Mouse (Mus musculus) left cerebral cortex, adult 9 months (tissue): ENCODE measurements around the gene Chchd3.
A peak's percentile ranks its signal among the peaks of the same experiment; 100 is the strongest.

Experiments used
- DNase-seq, 2 experiments: peaks; one replicate each; pipeline ENCODE4 v3.0.0; 2022; ENCODE audit warnings: low spot score in 2 of 2

The Chchd3 gene

GRCm38 (mm10) chr6:33002988-33003387 is 57.1 kb downstream of the Chchd3 start:
- no peak for DNase-seq

GRCm38 (mm10) chr6:33001271-33001670 is 58.8 kb downstream of the Chchd3 start:
- no peak for DNase-seq

DNA sequence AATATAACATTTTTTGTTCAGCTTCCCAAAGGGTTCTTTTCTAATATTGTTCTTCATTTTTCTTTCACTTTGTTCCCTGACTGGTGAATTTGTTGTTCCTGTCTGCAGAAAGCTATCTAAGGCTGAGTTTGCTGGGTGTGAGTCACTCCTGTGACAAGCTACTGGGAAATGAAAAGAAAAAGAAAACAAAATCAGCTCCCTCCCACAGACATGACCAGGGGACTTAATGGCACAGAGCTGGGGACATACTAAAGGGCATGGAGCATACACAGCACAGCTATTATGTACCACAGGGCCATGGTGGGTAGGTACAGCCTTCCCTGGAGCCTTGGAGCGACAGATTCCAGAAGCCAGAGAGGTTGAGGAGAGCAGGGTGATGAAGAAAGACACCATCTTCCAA is 63.5 kb downstream of the Chchd3 start:
- no peak for DNase-seq

GRCm38 (mm10) chr6:32993847-32994246 is 66.2 kb downstream of the Chchd3 start:
- DNase-seq = no peak

GRCm38 (mm10) chr6:32990061-32990633 is 69.9 kb downstream of the Chchd3 start:
- no peak for DNase-seq

DNA sequence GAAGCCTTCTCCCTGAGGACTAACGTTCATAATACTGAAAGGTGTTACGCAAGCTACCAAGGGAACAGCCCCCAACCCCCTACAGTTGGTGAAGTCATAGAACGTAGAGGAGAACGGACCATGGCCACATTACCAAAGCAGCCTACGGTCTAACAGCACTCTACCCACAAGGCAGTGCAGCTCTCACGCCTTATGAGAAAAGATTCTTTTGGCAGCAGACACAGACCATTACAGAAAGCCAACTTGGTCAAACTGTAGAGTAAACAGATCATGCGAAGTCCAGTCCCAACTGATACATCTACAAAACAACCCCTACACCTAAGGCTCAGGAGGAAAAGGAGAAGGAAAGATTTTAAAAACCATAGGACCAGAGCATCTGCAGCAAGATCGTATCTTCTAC is 71.5 kb downstream of the Chchd3 start:
- DNase-seq = no peak

DNA sequence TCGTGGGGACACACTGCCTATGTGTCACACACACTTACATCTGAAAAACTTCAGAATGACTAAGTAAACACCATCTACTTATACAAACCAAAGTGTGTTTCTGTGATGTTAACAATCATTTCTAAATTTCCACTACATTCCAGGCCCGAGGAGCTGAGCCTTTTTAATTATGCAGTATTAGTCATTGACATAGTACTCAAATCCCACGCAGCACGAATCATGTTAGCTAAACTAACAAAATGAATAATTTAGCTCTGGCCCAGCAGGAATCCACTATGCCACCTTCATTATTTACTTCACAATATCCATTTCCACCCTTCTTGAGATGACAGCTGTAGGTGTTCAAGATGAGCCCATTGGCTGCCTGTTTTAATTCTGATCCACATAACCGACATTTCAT is 76.2 kb downstream of the Chchd3 start:
- DNase-seq = peak in 1 of 2 experiments; percentile 18

GRCm38 (mm10) chr6:32981253-32981652 is 78.8 kb downstream of the Chchd3 start:
- DNase-seq = no peak

- no peak for DNase-seq
Observed at GRCm38 (mm10) chr6:32978811-32979210, 81.2 kb downstream of the Chchd3 start.

GRCm38 (mm10) chr6:32971926-32972325 is 88.1 kb downstream of the Chchd3 start:
- DNase-seq = no peak

GRCm38 (mm10) chr6:32968971-32969370 is 91.1 kb downstream of the Chchd3 start:
- no peak for DNase-seq

- DNase-seq = no peak
Observed at GRCm38 (mm10) chr6:32962048-32962447, 98.0 kb downstream of the Chchd3 start.

GRCm38 (mm10) chr6:32961477-32961876 is 98.6 kb downstream of the Chchd3 start:
- no peak for DNase-seq

GRCm38 (mm10) chr6:32959816-32960550 is 100.1 kb downstream of the Chchd3 start:
- DNase-seq = no peak

GRCm38 (mm10) chr6:32955481-32955880 is 104.6 kb downstream of the Chchd3 start:
- DNase-seq = no peak

GRCm38 (mm10) chr6:32950973-32951372 is 109.1 kb downstream of the Chchd3 start:
- no peak for DNase-seq

DNA sequence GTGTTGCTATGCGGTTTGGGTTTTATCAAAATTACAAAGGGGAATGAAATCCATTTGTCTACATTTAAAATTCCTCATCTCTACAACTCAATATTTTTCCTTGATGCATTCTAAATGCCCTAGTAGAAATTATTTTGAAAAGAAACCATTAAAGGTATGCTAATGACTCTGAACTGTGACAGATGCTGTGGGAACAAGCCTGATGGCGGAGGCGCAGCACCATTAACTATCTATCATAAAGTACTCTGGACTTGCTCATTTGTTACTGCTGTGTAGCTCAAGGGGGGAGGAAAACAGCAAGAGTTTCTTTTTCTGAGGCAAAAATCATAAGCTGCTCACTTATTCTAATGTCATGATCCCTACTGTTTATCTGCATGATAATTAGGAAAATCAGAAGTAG is 110.4 kb downstream of the Chchd3 start:
- DNase-seq = no peak

DNA sequence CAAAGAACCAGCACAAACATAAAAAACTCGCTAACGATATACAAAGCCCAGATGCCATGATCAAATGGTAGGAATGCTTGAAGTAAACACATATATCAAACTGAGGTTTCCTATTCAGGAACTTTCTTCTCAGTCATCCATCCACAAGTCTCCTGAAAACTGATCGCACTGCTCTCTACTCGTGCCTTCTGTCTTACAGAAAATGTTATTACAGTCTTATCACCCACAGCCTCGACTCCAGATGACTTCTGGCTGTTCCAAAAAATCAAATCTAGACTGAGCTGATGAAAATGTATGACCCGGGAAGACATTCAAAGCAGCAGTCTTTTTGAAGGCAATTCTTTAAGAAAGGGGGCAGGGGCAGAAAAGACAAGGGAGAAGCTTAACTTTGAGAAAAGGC is 112.8 kb downstream of the Chchd3 start:
- DNase-seq = no peak

DNA sequence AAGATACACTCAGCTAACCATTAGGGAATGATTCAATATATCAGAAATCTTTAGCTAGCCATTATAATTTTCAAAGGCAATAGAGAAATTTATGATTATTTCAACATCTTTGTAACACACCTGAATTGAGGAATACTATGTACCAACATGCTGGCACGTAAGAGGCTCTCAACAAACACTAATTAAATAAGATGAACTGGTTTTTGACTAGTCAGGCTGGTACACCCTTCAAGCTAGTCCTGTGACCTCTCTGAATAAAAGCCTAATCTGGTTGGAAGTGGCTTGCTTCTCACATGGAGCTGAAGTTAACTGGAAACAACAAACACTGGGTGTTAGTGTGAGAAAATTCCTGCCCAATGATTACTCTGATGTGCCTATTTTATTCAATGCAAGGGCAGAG is 115.1 kb downstream of the Chchd3 start:
- DNase-seq = no peak

DNA sequence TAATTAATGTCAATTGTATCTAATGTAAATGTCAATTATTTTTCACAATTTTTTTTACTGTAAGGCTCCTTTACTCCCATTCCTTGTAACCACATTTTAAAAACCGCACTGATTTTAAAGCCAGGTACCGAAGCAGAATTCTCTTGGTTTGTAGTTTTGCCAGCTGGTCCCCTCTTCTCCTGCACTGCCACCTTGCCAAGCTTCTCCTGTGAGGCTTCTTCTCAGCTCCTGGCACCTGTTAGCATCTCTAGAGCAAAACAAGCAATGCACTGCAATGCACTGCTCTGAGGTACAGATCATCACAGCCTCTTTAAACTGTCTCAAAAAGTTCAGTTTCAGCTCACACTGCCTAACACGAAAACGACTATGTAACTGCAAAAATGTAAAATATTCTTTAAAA is 116.4 kb downstream of the Chchd3 start:
- DNase-seq = no peak

DNA sequence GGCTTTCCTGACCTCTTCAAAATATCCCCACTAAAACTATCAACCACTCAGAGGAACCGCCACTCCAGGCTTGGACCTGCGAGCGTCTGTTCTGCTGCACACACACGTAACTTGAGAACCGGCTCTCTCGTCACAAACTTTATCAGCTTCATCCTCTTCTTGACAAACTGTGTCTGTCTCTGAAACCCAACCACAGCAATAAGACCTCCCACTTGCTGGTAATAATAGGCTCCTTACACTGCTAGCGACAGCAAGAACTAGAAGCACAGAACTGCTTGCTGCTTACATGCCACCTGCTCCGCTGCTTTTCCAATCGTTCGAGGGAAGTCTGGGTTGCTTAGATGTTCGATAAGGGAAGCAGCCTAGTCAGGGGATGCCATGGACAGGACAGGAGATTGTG is 119.8 kb downstream of the Chchd3 start:
- DNase-seq = no peak

DNA sequence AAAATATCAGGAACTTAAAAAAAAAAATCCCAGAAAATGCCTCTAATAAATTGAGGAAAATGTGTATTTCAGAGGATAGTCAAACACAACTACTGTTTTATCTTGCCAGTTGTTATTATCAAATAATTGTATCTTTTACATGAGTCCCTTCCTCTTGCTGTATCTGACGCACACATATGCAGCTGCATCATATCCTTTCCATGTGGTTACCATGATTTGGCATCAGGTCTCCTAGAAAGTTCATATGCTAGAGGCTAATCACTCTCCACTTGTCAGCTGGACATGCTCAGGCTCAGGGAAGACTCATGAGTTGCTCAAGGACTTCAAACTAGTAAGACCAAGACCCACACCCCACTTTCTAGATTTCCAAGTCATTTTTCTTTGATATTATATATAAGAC is 122.4 kb downstream of the Chchd3 start:
- no peak for DNase-seq

GRCm38 (mm10) chr6:32936794-32937193 is 123.3 kb downstream of the Chchd3 start:
- DNase-seq = no peak

DNA sequence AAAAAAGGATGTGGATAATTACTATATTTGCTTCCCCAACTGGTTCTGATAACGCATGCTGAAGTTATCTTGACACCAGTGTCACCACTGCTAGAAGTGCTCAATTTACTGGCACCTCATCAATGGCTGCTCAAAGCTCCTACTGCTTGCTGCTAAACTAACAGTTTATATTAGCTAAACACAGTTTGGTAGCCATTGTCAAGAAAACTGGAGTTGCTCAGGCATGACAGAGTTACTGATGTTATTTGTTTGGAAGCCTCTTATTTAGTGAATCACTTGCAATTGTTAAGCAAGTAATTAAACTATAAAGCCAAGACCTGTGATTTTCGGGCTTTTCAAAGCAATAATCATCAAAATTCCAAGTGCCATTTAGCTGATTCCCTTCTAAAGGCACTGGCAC is 123.7 kb downstream of the Chchd3 start:
- no peak for DNase-seq
